Mouse (Mus musculus) CD4-positive helper T cell, adult 2 months (primary cell): ENCODE results near the gene Morn3.
"Not testable (repeated sequence)": the region's sequence is repeated elsewhere in the genome, so short reads cannot be mapped to it uniquely, and the experiment has no call there.

Experiments
- DNase-seq: peaks from one replicate; pipeline ENCODE4 v3.0.0-alpha.2; 2012; ENCODE audit warnings: low read depth, missing footprints, low spot score

Morn3 gene

DNA sequence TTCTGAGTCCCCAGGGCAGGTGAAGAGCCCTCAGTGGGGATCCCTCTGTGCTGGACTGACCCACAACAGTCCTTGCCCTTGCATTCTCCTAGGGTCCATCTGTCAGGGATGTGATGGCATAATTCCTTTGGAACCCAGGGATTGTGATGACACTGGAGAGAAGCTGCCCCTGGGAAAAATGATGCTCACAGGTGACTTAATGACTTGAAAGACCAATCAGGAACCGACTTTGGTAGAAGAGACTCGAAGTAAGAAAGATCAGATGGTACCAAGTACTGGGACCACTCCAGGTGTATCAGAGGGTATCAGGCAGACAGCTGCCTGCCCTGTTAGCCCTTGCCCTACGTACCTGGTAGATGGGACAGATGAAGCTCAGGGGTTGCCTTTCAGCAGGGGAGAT, at the start of gene Morn3:
Gene Morn3, minus strand, starts transcription at position 101 of the 400 bp plus-strand sequence.
- DNase-seq = no peak

DNA sequence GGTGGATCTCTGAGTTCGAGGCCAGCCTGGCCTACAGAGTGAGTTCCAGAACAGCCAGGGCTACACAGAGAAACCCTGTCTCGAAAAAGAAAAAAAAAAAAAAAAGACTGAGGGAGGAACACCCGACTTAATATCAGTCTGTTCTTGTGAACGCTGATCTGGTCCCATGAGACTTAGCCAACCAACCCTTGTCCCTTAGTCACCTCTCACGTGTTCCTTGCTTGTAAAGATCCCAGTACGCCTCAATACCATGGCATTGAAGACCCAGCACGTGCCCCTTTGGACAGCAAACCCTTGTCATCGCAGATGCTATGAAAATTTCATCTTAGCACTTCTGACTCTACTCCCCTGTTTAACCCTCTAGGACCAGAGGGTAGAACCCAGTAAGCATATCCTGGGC, 49.5 kb upstream of the Morn3 start:
- no peak for DNase-seq

DNA sequence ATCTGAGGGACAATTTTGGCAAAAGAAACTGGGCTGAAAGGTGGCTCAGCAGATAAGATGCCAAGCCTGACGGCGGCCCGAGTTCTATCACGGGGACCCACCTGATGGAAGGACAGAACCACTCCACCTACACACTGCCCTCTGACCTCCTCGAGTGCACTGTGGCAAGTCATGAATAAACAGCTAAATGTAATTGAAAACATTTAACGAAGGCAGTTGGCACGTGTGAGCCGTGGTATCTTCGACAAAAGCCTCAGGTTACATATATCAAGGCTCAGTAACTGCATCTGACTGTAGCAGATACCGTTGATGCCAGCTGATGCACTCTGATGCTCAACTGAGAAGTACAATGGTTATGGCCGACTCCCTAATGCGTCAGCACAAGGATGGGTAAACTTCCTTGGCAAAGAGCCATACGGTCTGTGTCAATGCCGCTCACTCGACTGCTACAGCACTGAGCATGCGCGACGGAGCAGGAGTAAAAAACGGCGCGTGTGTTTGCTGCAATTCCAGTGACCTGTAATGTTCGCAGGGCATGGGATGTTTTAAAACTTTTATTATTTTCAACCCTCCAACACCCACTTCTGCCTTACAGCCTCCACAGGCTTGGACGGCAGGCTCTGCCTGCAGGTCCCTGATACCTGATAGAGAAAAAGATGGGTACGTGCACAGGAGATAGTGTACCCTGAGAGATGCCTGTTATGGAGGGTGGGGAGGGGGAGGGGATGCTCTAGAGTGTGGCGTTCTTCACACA, 47.6 kb upstream of the Morn3 start:
- DNase-seq = no peak

DNA sequence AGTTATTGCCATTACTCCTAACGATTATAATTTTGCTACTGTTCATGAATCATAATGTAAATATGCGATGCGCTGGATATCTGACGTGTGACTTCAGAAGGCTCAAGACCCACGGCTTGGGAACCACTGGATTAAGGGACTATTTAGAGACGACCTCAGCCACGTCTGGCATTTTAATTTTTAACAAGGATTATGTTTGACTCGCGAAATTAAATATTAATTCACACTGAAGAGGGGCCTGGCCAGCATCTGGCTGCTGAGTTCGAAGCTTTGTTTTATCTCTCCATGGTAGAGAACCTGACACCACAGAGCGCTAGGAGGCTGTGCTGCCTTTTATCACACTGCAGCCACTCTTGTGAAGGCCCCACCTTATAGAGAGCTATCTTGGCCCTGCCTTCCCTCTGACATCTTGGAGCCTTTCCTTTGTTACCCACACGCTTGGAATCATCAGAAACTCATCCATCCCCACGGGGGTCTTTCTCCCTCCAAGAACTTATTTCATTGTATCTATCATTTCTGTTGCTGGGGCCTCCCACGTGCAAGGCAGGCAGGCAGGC, 46.3 kb upstream of the Morn3 start:
- no peak for DNase-seq

DNA sequence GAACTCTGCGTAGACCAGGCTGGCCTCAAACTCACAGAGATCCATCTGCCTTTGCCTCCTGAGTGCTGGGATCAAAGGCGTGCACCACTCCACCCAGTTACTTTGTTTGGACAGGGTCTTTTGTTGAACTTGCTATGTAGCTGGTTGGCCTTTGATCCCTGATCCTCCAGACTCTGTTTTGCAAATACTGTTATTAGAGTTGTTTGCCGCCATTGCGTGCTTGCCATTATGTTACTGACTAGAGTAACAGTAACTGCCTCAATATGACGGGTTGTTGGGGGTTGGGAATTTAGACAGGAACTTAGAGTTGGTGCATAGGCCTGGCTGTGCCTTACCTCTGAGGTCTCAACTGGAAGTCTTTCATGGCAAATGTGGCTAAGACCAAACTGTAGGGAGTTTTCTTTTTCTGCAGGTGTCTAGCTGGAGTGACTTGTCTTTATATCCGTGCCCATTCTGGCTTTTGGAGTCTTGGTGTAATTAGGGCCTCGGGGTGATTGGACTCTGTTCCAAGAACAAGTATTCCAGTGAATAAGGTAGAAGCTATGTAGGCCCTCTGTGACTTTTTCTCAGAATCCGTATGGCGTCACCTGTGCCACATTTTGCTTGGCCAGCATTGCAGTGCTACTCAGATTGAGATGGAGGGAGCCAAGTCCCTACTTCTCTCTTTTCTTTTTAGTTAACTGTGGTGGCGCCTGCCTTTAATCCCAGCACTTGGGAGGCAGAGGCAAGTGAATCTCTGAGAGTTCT, 43.9 kb upstream of the Morn3 start:
- no peak for DNase-seq

DNA sequence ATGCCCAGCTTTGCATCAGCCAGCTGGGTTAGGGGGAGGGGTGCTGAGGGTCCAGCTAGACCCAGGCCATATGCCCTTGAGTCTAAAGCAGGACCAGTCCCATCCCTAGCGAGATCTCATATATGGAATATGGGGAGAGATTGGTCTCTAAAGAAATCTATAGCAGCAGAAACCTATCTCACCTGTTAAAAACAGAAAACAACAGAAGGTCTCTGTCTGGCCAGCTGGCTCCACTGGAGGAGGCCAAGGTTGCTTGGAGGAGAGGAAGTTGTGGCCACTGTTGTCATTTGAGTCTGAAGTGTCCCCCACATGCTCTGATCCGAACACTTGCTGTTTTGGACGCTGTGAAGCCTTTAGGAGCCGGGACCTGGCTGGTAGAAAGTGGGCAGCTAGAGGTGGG, 42.0 kb upstream of the Morn3 start:
- DNase-seq = no peak

DNA sequence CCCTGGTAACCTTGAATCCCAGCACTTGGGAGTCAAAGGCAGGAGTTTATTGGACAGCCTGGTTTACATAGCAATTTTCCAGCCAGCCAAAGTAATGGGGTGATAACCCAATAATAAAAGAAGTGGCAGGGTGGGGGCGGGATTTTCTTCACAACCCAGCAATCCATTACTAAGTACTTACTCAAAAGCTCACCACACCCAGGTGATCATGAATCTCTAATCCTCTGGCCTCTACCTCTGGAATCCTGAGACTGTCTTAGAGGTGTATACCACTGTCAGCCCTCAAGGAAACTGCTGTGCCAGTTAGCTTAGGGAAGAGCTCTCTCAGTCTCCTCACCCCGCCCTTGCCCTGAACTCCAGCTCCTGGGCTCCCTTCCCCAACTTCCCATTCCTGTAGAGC, 39.7 kb upstream of the Morn3 start:
- DNase-seq = no peak

DNA sequence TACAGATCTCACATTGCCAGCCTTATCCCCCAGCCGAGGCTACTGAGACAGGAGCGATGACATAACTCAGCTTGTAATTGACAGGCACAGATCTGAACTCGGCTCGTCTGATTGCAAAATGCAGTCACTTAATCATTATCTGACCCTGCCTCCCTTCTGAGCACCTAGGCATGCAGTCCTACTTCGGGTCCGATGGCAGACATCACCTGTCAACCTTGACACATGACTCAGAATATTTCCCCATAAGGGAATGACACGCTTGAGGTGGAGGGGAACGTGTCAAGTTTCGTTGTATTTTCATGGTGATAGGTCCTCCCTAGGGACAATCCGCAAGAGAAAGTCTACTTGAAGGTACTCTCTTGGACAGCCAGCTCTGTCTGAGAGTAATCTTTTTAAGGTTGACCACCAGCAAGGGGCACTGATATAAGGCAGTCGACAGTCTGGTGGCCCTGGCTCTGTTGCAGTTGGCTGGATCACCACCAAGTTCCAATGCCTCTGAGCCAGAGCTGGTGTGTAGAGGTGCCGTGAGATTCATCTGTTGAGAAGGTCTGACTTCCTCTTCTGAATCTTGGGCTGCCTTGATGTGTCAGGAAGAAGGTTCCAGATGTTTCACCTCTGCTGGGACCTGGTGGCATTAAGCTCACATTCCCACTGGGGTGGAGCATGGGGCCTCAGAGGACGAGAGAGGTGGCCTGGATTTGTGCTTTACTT, 36.7 kb upstream of the Morn3 start:
- no peak for DNase-seq

DNA sequence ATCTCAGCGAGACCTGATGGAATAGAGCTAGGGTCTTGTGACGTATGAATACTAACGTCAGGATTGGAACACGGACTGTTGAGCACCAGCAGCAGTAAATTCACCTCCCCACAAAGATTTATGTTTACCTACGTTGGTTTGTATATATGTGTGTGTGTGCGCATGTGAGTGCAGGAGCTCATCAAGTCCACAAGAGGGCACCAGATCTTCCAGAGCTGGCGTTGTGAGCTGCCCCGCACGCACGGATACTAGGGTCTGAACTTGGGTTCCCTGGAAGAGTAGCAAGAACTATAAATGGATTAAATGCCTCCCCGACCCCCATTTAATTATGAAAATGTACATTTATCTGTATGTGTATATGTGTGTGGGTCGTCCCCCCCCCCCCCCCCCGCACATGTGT, 33.7 kb upstream of the Morn3 start:
- no peak for DNase-seq

DNA sequence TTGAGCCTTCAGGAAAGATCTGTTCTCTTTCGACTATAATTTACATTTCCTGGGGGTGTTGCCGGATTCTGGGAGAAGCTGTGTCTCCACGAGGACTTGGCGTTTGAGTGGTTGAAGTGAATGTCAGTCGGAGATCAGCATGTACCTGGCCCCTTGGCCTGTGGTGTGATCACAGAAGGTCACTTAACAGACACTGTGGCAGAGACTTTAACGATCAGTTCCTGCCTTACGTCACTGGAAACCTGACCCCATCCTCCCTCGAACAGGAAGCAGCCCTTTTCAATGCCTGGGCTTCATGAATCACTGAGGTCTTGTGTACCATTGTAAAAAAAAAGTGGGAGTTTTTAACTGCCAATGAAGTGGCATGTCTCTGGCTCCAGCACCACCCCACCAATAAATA, 33.2 kb upstream of the Morn3 start:
- DNase-seq = no peak

DNA sequence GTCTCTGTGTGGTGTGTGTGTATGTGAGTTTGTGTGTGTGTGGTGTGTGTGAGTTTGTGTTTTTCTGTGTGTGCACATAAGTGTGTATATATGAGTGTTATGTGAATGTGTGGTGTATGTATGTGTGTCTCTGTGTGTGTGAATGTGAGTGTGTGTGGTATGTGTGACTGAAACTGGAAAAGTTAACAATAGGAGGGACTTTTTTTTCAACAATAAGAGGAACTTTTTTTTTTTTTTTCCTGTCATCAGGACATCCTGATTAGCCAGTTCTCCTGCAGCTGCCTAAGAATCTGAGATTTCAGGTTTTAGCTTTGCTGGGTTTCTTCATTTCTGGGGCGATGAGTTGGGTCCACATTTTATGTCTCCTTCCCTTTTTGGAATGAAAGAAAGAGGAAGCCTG, 32.8 kb upstream of the Morn3 start:
- no peak for DNase-seq

DNA sequence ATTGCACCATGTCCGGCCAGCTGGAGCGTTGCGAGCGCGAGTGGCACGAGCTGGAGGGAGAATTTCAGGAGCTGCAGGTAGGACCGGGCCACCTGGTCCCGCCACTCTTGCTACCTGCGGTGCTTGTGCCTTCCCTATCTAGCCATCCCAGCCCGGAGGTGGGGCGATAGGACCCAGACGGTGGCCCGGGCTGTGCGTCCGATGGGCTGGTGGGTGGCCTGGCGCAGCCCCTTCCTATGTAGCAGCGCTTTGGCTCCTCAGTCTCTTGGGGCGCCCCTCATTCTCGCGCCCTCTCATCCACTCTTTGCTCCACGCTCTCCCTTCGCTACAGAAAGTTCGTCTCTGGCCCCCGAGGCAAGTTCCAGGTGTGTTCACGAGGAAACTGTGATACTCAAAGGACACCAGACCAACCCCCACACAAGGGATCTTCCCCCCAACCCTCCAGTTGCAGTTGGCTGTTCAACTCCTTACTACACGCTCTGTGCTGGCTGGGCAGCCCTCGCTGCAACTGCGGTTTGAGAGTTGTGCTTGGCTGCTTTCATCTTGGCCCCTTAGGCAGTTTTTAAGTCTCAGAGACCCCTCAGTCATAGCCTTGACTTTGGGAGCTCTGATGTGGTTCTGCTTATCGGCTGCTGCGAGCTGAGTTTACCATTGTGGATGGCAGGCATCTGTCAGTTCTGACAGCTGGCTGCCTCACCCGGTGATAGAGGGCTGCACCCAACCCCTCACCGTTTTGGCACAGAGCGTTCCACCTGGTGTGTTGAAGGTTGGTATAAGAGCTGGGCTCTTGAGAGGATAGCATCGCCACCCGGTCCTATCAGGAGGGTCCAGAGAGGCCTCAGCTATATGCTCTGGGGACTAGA, 29.8 kb upstream of the Morn3 start:
- peak; percentile 62 for DNase-seq

DNA sequence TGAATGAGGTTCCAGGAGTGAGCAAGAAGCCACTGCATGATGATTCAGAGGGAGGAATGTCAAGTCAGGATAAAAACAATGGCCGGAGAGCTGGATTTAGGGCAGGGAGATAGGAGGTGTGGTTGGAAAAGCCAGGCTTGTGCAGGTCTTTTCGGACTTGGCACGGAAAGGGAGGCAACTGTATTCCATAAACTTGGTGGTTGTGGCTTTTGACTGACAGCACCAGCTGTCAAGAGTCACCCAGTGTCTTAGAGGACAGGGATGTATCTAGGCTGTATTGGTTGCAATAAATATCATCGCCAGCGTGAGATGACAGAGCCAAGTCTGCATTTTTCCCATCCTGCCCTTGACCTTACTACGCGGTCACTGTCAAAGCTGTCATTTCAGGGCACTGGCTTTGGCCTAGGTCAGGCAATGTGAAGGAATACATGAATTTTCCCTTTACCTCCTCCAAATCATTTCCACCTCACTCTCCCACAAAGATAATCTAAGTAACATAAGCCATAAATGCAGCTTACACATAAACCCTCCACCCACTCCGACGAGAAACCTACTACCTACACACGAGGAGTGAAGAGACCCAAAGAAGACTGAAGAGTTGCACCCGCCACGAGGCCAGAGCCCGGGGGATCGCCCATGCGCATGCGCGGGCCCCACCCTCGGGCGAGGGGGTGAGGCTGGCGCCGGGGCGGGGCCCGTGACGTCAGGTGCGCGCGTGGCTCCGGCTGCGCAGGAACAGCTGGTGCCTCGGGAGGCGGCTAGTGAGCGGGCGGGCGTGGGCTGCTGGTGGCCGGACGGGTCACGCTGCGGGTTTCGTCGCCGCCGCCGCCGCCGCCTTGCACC, 29.0 kb upstream of the Morn3 start:
- peak; percentile 94 for DNase-seq

DNA sequence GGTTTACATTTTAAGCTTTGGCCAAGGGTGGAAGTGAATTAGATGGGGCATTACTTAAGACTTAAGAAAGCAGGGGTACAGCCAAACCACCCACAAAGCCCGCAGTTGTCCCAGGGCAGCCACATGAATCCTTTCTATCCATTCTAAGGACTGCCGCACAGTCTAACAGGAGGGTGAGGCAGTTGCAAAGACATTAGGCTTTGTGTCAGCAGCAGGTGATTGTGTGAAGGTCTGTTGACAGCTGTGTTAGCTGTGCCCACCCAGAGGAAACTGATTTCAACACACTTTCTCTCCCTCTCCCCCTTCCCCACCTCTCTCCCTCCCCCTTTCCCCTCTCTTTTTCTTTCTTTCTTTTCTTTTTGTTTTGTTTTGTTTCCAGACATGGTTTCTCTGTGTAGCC, 21.9 kb upstream of the Morn3 start:
- no peak for DNase-seq

DNA sequence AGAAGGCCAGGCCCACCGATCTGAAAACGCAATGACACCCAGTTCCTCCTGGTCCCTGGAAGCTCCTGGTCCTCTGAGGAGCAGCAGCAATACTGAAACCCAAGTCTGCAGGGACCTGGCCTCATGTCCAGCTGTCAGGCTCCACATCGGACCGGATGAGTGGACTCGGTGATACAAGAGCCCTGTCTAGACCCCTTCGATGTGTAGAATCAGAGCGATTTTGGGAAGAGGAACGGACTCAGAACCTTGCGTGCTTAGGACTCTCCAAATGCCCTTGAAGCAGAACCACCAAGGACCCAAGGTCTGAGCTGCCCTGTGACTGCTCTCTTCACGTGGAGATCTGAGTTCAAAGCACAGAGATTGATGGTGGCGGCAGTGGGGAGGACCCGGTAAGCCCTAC, 21.3 kb upstream of the Morn3 start, which contains the start of gene Tmem120b:
Gene Tmem120b, plus strand, starts transcription at position 301 of the 400 bp plus-strand sequence.
- DNase-seq = no peak

DNA sequence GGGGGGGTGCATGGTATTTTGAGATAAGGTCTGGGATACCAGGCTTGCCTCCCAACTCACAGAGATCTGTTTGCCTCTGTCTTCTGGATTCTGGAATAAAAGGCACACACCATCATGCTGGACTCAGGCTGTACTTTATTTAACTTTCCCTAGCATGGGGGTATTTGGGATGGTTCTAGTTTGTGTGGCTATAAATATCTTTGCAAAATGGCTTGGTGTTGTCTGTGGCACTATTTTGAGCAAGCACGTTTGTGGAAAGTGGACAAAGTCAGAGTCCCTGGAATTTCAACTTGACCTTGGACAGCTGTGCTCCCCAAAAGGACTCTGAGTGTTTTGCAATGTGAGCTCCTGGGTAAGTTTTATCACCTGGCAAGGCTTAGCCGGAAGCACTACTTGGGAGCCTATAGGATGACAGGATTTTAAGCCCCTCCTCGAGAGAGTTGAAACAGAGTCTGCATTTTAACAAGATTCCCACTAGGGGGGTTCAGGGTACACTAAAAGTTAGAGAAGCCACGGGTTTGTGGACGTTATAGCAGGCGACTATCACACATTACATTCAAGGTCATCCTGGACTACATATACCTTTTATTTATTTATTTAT, 20.7 kb upstream of the Morn3 start:
- DNase-seq = peak; percentile 77

DNA sequence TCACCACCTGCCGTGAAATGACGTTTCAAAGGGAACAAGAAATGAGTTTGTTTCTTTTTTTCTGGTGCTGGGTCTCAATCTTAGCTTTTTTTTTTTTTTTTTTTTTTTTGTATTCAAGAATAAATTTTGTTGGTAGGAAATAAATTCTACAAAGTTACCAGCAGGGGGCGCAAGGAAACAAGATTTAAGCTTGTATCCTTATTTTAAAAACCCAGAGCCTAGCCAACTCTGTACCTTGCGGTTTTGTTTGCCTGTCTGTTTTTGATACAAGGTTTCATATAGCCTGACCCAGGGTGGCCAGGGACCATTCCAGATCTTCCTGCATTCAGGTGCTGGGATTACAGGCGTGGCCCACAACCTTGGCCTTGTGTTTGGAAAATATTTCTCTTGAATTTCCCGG, 17.4 kb upstream of the Morn3 start:
- DNase-seq = peak; percentile 86

DNA sequence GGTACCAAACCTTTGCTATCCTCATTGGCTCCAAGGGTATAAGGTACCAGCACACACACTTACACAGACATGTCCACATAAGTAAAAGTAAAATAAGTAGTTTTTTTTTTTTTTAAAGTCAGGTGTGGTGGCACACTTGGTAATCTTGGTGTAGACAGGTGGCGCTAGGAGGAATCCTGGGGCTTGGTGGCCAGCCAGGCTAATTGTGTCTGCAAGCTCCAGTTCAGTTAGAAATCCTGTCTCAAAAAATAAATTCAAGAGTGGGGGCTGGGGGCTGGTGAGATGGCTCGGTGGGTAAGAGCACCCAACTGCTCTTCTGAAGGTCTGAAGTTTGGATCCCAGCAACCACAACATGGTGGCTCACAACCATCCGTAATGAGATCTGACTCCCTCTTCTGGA, 16.3 kb upstream of the Morn3 start:
- DNase-seq = no peak

DNA sequence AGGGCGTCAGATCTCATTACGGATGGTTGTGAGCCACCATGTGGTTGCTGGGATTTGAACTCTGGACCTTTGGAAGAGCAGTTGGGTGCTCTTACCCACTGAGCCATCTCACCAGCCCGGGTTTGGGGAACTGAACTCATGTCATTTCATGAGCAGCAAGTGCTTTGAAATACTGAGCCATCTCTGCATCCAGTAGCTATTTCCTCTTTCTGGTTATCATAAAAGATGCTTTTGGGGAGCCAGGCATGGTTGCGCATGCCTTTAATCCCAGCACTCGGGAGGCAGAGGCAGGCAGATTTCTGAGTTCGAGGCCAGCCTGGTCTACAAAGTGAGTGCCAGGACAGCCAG, 14.6 kb upstream of the Morn3 start:
- DNase-seq = not testable (repeated sequence)
